Mouse (Mus musculus): Measurements from ENCODE around the gene Dcaf4. TPM values are rescaled to one million over a fixed set of nuclear protein-coding genes. Genes with fewer than 3 reads are reported as not detected.

Gene Dcaf4
- total and polyA plus RNA-seq, 2 experiments from 2014 or later = 19.7 to 33.4 TPM

- H3K4me3 ChIP-seq (ENCODE audit: low read depth, low read length) = no peak overlapping the region
- H3K27ac ChIP-seq (ENCODE audit: low read depth) = no peak overlapping the region
- H3K4me2 ChIP-seq (ENCODE audit: low read depth, low read length) = no peak overlapping the region
- DNase-seq (ENCODE audit: low spot score) = no peak
- 82% methylated on average over 7 of the region's 7 CpGs for WGBS
- H3K27me3 ChIP-seq (ENCODE audit: control insufficient read depth, insufficient read depth, low read length) = no peaks in the 10 kb centered on the region
- ATAC-seq (ENCODE audit: insufficient read depth, low read depth) = no peak
- no peak overlapping the region for H3K9ac ChIP-seq (replicated peaks; ENCODE audit: low read depth, low read length)
- peaks cover 64% of the 10 kb centered on the region for H3K36me3 ChIP-seq (replicated peaks; ENCODE audit: control insufficient read depth, insufficient read depth, low read length)
- H3K9me3 ChIP-seq (replicated peaks; ENCODE audit: control insufficient read depth, low read length) = no peaks in the 10 kb centered on the region
- TF ChIP-seq EP300 (IDR thresholded peaks at IDR 0.05; ENCODE audit: low read depth) = no peak
- no peak for TF ChIP-seq CTCF (IDR thresholded peaks at IDR 0.05; ENCODE audit: low read depth)
- H3K4me1 ChIP-seq (ENCODE audit: control insufficient read depth, insufficient read depth) = no peaks in the 10 kb centered on the region
Measured at GRCm38 (mm10) chr12:83543997-83544396, 23.7 kb downstream of the Dcaf4 start.

GRCm38 (mm10) chr12:83544791-83545190 is 24.5 kb downstream of the Dcaf4 start:
- no peak overlapping the region for H3K27ac ChIP-seq (ENCODE audit: low read depth)
- no peaks in the 10 kb centered on the region for H3K4me1 ChIP-seq (ENCODE audit: control insufficient read depth, insufficient read depth)
- no peak for ATAC-seq (ENCODE audit: insufficient read depth, low read depth)
- no peak overlapping the region for H3K4me3 ChIP-seq (ENCODE audit: low read depth, low read length)
- TF ChIP-seq EP300 (IDR thresholded peaks at IDR 0.05; ENCODE audit: low read depth) (no peak), CTCF (IDR thresholded peaks at IDR 0.05; ENCODE audit: low read depth) (no peak)
- no peak overlapping the region for H3K4me2 ChIP-seq (ENCODE audit: low read depth, low read length)
- H3K27me3 ChIP-seq (ENCODE audit: control insufficient read depth, insufficient read depth, low read length) = no peaks in the 10 kb centered on the region
- peaks cover 59% of the 10 kb centered on the region for H3K36me3 ChIP-seq (replicated peaks; ENCODE audit: control insufficient read depth, insufficient read depth, low read length)
- no peaks in the 10 kb centered on the region for H3K9me3 ChIP-seq (replicated peaks; ENCODE audit: control insufficient read depth, low read length)
- no peak for DNase-seq (ENCODE audit: low spot score)
- no peak overlapping the region for H3K9ac ChIP-seq (replicated peaks; ENCODE audit: low read depth, low read length)

- no peak for TF ChIP-seq EP300 (IDR thresholded peaks at IDR 0.05; ENCODE audit: low read depth)
- TF ChIP-seq CTCF (IDR thresholded peaks at IDR 0.05; ENCODE audit: low read depth) = no peak
- Histone ChIP-seq H3K4me1 (ENCODE audit: control insufficient read depth, insufficient read depth) (no peaks in the 10 kb centered on the region), H3K27me3 (ENCODE audit: control insufficient read depth, insufficient read depth, low read length) (no peaks in the 10 kb centered on the region), H3K36me3 (replicated peaks; ENCODE audit: control insufficient read depth, insufficient read depth, low read length) (peaks cover 87% of the 10 kb centered on the region), H3K4me2 (ENCODE audit: low read depth, low read length) (no peak overlapping the region), H3K4me3 (ENCODE audit: low read depth, low read length) (no peak overlapping the region), H3K9me3 (replicated peaks; ENCODE audit: control insufficient read depth, low read length) (no peaks in the 10 kb centered on the region), H3K27ac (ENCODE audit: low read depth) (no peak overlapping the region), H3K9ac (replicated peaks; ENCODE audit: low read depth, low read length) (no peak overlapping the region)
- DNase-seq (ENCODE audit: low spot score) (no peak), ATAC-seq (ENCODE audit: insufficient read depth, low read depth) (no peak)
- 93% methylated on average over 16 of the region's 16 CpGs for WGBS
Measured at GRCm38 (mm10) chr12:83551305-83551704, 31.0 kb downstream of the Dcaf4 start.

DNA sequence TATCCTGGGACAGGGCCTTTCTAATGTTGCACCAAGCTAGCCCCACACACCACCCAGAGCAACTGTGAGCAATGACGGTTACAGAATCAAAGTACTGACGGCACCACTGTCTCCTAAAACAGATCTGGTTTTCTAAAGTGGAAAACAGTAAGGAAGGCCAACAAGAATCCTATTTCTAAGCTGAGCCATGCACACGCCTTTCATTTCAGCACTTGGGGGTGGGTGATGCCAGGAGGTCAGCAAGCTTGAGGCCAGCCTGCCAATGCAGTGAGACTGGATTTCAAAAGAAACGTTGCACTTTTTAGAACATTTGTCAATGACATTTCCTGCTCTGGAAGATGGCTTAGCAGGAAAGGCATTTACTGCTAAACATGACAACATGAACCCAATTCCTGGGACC is 33.5 kb downstream of the Dcaf4 start:
- no peak overlapping the region for H3K4me2 ChIP-seq (ENCODE audit: low read depth, low read length)
- no peak for DNase-seq (ENCODE audit: low spot score)
- H3K27ac ChIP-seq (ENCODE audit: low read depth) = no peak overlapping the region
- H3K36me3 ChIP-seq (replicated peaks; ENCODE audit: control insufficient read depth, insufficient read depth, low read length) = peaks cover 89% of the 10 kb centered on the region
- H3K4me3 ChIP-seq (ENCODE audit: low read depth, low read length) = no peak overlapping the region
- no peak overlapping the region for H3K9ac ChIP-seq (replicated peaks; ENCODE audit: low read depth, low read length)
- no peaks in the 10 kb centered on the region for H3K9me3 ChIP-seq (replicated peaks; ENCODE audit: control insufficient read depth, low read length)
- 83% methylated on average over 4 of the region's 4 CpGs for WGBS
- no peaks in the 10 kb centered on the region for H3K4me1 ChIP-seq (ENCODE audit: control insufficient read depth, insufficient read depth)
- H3K27me3 ChIP-seq (ENCODE audit: control insufficient read depth, insufficient read depth, low read length) = no peaks in the 10 kb centered on the region
- TF ChIP-seq EP300 (IDR thresholded peaks at IDR 0.05; ENCODE audit: low read depth) (no peak), CTCF (IDR thresholded peaks at IDR 0.05; ENCODE audit: low read depth) (no peak)
- ATAC-seq (ENCODE audit: insufficient read depth, low read depth) = no peak

- peaks cover 82% of the 10 kb centered on the region for H3K36me3 ChIP-seq (replicated peaks; ENCODE audit: control insufficient read depth, insufficient read depth, low read length)
- no peak for ATAC-seq (ENCODE audit: insufficient read depth, low read depth)
Measured at GRCm38 (mm10) chr12:83555605-83556004, 35.3 kb downstream of the Dcaf4 start.

GRCm38 (mm10) chr12:83558496-83558895 is 38.2 kb downstream of the Dcaf4 start:
- H3K4me1 ChIP-seq (ENCODE audit: control insufficient read depth, insufficient read depth) = no peaks in the 10 kb centered on the region
- H3K27ac ChIP-seq (ENCODE audit: low read depth) = no peak overlapping the region
- no peak for DNase-seq (ENCODE audit: low spot score)
- no peak overlapping the region for H3K4me2 ChIP-seq (ENCODE audit: low read depth, low read length)
- no peak for ATAC-seq (ENCODE audit: insufficient read depth, low read depth)
- 90% methylated on average over 7 of the region's 7 CpGs for WGBS
- H3K9me3 ChIP-seq (replicated peaks; ENCODE audit: control insufficient read depth, low read length) = no peaks in the 10 kb centered on the region
- TF ChIP-seq CTCF (IDR thresholded peaks at IDR 0.05; ENCODE audit: low read depth) = no peak
- no peak for TF ChIP-seq EP300 (IDR thresholded peaks at IDR 0.05; ENCODE audit: low read depth)
- no peaks in the 10 kb centered on the region for H3K27me3 ChIP-seq (ENCODE audit: control insufficient read depth, insufficient read depth, low read length)
- peaks cover 76% of the 10 kb centered on the region for H3K36me3 ChIP-seq (replicated peaks; ENCODE audit: control insufficient read depth, insufficient read depth, low read length)
- H3K4me3 ChIP-seq (ENCODE audit: low read depth, low read length) = no peak overlapping the region
- no peak overlapping the region for H3K9ac ChIP-seq (replicated peaks; ENCODE audit: low read depth, low read length)

More at GRCm38 (mm10) chr12:83555605-83556004, 35.3 kb downstream of the Dcaf4 start:
- no peak overlapping the region for H3K9ac ChIP-seq (replicated peaks; ENCODE audit: low read depth, low read length)
- no peaks in the 10 kb centered on the region for H3K4me1 ChIP-seq (ENCODE audit: control insufficient read depth, insufficient read depth)
- no peak overlapping the region for H3K4me2 ChIP-seq (ENCODE audit: low read depth, low read length)
- no peaks in the 10 kb centered on the region for H3K27me3 ChIP-seq (ENCODE audit: control insufficient read depth, insufficient read depth, low read length)
- no peaks in the 10 kb centered on the region for H3K9me3 ChIP-seq (replicated peaks; ENCODE audit: control insufficient read depth, low read length)
- no peak for DNase-seq (ENCODE audit: low spot score)
- 62% methylated on average over 9 of the region's 9 CpGs for WGBS
- H3K4me3 ChIP-seq (ENCODE audit: low read depth, low read length) = no peak overlapping the region
- TF ChIP-seq EP300 (IDR thresholded peaks at IDR 0.05; ENCODE audit: low read depth) = no peak
- no peak for TF ChIP-seq CTCF (IDR thresholded peaks at IDR 0.05; ENCODE audit: low read depth)
- no peak overlapping the region for H3K27ac ChIP-seq (ENCODE audit: low read depth)

All from heart, postnatal 0 days (tissue).